Mouse (Mus musculus) 3134 (cell line): ENCODE measurements around the gene Stk38.

Experiments
- DNase-seq: peaks from one replicate; pipeline ENCODE4 v3.0.0-alpha.2; 2011; ENCODE audit warnings: low spot score; ENCODE audit not compliant: insufficient read length; ENCODE audit errors: extremely low read depth

The Stk38 gene

GRCm38 (mm10) chr17:29007641-29008325, at the start of gene Stk38:
Gene Stk38, minus strand, starts transcription at chr17:29007995.
- DNase-seq: peak; percentile 89

- DNase-seq: no peak
Observed at GRCm38 (mm10) chr17:29057361-29057890, 49.6 kb upstream of the Stk38 start.

GRCm38 (mm10) chr17:29056699-29057151, 48.9 kb upstream of the Stk38 start:
- DNase-seq: no peak

- DNase-seq: no peak
Observed at GRCm38 (mm10) chr17:29056207-29056606, 48.4 kb upstream of the Stk38 start.

GRCm38 (mm10) chr17:29055586-29055985, 47.8 kb upstream of the Stk38 start:
- no peak for DNase-seq

- no peak for DNase-seq
Observed at GRCm38 (mm10) chr17:29054429-29054828, 46.6 kb upstream of the Stk38 start.

GRCm38 (mm10) chr17:29053841-29054240, 46.0 kb upstream of the Stk38 start:
- DNase-seq: peak; percentile 82

GRCm38 (mm10) chr17:29053067-29053466, 45.3 kb upstream of the Stk38 start:
- DNase-seq: no peak

GRCm38 (mm10) chr17:29050791-29051190, 43.0 kb upstream of the Stk38 start:
- no peak for DNase-seq

- no peak for DNase-seq
Observed at GRCm38 (mm10) chr17:29049923-29050322, 42.1 kb upstream of the Stk38 start.

GRCm38 (mm10) chr17:29049508-29049889, 41.7 kb upstream of the Stk38 start:
- no peak for DNase-seq

- DNase-seq: peak; percentile 75
Observed at GRCm38 (mm10) chr17:29048748-29049507, 41.1 kb upstream of the Stk38 start.

- no peak for DNase-seq
Observed at GRCm38 (mm10) chr17:29047697-29048514, 40.1 kb upstream of the Stk38 start.

GRCm38 (mm10) chr17:29046863-29047262, 39.1 kb upstream of the Stk38 start:
- no peak for DNase-seq

GRCm38 (mm10) chr17:29045741-29046530, 38.1 kb upstream of the Stk38 start:
- DNase-seq: peak; percentile 54

GRCm38 (mm10) chr17:29044925-29045319, 37.1 kb upstream of the Stk38 start:
- DNase-seq: no peak

- DNase-seq: no peak
Observed at GRCm38 (mm10) chr17:29044146-29044924, 36.5 kb upstream of the Stk38 start.

GRCm38 (mm10) chr17:29043583-29043982, 35.8 kb upstream of the Stk38 start:
- DNase-seq: no peak

GRCm38 (mm10) chr17:29042569-29042968, 34.8 kb upstream of the Stk38 start:
- DNase-seq: no peak
